Mouse (Mus musculus) forelimb bud, embryonic 11.5 days (tissue): ENCODE measurements around the gene Tas1r2.

Experiments used
- DNase-seq: peaks from one replicate; pipeline ENCODE4 v3.0.0-alpha.2; 2012; ENCODE audit warnings: low read depth, low spot score

Tas1r2 gene

GRCm38 (mm10) chr4:139638356-139638755 lies 15.0 kb upstream of the Tas1r2 start:
- DNase-seq: no peak

DNA sequence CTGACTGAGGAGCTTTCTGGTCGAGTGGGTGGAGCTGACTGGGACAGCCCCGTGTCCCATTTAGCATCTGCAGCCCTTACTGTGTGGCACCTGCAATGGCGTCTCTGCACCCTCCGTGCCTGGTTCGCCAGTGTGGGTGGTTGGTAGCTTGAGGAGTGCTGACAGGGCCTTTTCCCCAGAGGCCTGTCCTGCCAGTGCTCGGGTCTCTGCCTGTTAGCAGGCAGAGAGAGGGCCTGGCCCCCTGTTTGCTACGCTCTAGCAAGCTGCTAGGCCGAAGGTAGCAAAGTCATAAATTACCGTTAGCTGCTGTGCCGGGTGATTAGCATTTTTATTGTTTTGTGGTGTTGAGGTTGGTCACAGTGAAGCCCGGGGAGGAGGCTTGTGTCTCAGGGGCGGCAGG lies 13.5 kb upstream of the Tas1r2 start:
- DNase-seq: peak; percentile 31

- no peak for DNase-seq
Observed at GRCm38 (mm10) chr4:139640333-139640732, 13.0 kb upstream of the Tas1r2 start.

DNA sequence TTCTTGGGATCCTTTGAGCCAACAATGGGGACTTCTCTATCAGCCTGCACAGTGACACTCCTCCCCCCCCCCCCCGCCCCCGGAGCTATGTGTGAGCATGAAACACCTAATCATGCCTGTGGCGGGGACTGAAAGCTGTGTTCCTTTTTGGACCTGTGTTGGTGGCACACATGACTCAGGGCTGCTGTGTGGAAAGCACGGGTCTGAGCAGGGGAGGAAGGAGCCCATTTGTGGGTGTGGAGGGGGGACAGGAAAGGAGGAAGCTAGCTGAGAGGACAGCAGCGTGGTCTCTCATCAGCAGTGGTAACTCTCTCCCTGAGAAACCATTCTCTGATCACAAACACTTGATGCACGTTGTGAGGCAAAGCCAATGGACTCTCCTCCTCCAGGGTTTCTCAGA lies 12.6 kb upstream of the Tas1r2 start:
- DNase-seq: no peak

DNA sequence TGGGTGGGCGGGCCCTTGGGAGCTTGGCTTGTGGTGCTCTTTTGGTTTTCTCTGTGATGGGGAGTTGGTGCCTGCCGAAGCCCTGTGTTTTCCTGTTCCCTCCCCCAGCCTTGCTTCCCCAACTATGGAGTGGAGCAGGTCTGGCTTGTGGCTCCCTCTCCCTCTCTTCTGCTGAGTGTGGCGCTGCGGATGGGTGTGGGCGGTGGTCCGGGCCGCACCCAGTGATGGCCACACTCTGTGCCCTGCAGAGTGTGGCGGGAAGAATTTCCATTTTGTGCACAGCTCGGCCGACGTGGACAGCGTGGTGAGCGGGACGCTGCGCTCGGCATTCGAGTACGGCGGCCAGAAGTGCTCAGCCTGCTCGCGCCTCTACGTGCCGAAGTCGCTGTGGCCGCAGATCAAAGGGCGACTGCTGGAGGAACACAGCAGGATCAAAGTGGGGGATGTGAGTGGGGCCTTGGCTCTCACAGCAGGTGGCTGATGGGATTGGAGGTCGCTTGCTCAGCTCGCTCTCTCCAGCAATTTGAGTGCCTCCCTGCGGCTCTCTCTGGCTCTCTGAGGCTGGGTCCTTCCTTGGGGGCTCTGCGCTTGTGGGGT lies 11.4 kb upstream of the Tas1r2 start:
- DNase-seq: peak; percentile 51

GRCm38 (mm10) chr4:139643972-139644371 lies 9.4 kb upstream of the Tas1r2 start:
- peak; percentile 79 for DNase-seq

DNA sequence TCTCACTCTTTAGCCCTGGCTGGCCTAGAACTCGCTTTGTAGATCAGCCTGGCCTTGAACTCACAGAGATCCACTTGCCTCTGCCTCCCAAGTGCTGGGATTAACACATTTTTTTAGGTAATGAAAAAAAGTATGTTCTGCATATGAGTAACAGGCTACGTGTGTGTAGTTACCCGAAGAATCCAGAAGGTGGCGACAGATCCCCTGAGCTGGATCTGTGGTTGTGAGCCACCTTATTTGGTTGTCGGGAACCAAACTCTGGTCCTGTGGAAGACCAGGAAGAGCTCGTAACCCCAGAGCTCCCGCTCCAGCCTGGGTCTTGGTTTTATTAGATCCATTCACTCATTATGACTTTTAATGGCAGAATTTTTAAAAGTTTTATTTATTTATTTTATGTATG lies 6.4 kb upstream of the Tas1r2 start:
- DNase-seq: no peak

DNA sequence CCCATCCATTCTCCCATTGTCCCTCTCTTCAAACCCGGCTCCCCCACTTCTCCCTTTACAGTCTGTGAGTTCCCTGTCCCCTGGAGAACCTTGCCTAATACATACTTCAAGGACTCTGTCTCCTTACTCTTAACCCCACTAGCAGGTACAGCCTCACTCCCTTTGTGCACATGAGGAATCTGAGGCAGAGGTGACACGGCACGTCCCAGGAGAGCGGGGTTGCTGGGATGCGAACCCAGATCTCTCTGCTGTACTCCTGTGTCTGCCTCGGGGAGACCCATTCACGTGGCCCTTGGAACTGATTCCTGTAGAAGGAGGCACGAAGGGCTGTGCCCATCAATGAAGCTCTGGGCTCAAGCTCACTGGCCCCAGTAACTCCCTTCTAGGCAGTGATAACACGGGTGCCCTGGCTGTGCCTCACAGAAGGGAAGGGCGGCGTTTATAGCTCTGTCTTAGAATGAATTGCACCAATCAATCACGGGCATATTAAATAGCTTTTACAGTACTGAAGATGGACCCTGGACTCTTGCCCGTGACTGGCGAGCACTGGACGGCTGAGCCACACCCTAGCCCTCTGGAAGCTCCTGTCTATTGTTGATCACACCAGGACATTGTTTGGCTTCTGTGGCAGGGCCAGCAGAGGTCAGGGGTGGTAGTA lies 3.1 kb upstream of the Tas1r2 start:
- DNase-seq: no peak

DNA sequence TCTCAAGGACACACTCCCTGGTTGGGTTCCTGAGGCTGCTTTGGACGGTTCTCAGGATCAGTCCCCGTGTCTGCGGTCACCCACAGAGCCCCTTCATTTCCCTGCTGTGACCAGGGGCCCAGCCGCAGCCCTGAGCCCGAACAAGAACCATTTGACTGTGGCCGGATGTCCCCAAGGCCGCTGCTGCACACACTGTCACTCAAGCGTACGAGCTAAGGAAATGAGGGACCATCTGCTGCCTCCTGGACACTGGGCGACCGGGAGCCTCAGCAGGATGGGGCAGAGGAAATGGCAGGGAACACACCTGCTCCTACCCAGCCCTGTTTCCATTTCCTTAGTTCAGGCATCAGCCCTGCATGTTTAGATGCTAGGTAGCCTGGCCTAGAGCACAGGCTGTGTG lies 2.4 kb upstream of the Tas1r2 start:
- no peak for DNase-seq

- no peak for DNase-seq
Observed at GRCm38 (mm10) chr4:139661897-139662296, 8.6 kb downstream of the Tas1r2 start.

GRCm38 (mm10) chr4:139667632-139668031 lies 14.3 kb downstream of the Tas1r2 start:
- DNase-seq: no peak

DNA sequence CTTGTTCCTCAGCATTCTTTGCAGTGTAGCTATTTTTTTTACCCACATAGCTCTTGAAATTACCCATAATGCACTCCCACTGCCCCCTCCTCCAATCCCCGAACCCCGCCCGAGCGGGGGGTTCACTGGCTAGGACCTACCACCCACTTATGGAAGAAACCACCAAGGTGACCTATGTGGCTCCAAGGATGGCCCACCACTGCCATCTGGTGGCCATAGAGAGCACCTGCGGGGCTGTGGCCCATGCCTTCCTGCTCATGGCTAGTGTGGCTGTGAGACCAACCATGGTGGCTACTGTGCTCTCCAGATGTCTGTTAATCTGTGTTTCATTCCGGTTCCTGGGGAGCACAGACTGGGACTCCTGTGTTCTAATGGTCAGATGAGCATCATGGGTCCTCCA lies 16.5 kb downstream of the Tas1r2 start:
- peak; percentile 58 for DNase-seq

- DNase-seq: peak; percentile 7
Observed at GRCm38 (mm10) chr4:139675696-139676095, 22.4 kb downstream of the Tas1r2 start.

GRCm38 (mm10) chr4:139683728-139684638 lies 30.6 kb downstream of the Tas1r2 start:
- no peak for DNase-seq

DNA sequence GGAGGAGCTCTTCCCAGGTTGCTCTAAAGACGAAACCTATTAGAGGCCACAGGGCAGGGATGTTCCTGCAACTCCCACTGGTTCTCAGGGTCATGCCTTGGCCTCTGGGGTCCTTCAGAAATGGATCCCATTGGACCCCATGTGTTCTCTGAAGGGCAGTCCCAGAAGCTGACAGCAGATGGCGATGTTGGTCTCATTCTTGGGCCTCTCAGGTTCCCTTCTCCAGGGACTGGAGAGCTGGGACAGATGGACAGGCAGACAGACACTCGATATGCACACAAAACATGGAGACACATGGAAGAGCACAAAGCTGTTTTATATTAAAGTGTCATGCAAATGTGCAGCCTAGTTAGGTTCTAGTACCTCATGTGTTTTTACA lies 31.3 kb downstream of the Tas1r2 start:
- peak; percentile 71 for DNase-seq

GRCm38 (mm10) chr4:139688058-139688457 lies 34.7 kb downstream of the Tas1r2 start:
- no peak for DNase-seq

DNA sequence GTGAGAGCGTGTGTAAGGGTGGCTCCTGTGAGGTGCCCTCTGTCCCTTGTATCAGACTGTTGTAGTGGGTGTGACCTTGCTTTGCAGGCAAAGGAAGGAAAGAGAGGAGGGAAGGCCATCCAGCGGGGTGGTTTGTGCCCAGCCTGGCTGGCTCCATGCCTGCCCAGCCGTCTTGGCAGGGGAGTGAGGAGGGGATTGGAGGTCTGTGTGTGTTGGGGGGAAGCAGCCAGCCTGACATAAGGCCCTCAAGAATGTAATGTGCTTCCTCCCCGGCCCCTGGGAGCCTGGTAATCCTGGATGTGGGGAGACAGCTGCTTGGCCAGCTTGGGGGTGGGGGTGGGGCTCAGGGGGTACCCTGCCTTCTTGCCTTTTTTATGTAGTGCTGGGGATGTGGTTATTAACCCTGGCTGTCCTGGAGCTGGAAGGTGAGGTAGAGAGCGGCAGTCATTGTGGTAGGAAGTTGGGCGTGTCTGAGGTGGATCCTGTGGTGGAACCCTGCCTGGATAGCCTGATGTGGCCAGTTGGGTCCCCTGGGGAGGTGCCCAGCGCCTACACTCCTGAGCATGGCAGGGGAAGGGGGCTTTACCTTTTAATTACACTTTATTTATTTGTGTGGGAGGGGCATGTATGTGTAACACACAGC lies 36.4 kb downstream of the Tas1r2 start:
- DNase-seq: no peak

GRCm38 (mm10) chr4:139693315-139693714 lies 40.0 kb downstream of the Tas1r2 start:
- no peak for DNase-seq

DNA sequence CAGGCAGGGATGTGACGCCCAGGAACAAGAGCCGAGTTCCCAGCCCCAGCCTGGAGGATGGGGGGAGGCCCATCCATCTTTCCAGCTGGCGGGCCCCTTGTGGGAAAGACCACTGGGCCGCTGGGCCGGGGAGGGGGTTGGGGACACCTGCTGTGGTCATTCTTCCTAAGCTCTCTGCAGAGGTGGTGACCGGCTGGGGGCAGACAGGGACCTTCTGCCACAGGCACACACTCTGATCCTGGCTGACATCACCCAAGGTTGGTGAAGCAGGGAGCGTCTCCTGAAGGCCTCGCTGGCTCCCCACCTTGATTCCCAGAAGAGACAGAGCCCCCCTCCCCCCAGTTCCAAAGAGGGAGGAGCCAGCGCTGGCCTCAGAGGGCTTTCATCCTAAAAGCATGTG lies 44.4 kb downstream of the Tas1r2 start:
- DNase-seq: no peak

- DNase-seq: no peak
Observed at GRCm38 (mm10) chr4:139698602-139699001, 45.3 kb downstream of the Tas1r2 start.

GRCm38 (mm10) chr4:139702914-139703313 lies 49.6 kb downstream of the Tas1r2 start:
- no peak for DNase-seq

DNA sequence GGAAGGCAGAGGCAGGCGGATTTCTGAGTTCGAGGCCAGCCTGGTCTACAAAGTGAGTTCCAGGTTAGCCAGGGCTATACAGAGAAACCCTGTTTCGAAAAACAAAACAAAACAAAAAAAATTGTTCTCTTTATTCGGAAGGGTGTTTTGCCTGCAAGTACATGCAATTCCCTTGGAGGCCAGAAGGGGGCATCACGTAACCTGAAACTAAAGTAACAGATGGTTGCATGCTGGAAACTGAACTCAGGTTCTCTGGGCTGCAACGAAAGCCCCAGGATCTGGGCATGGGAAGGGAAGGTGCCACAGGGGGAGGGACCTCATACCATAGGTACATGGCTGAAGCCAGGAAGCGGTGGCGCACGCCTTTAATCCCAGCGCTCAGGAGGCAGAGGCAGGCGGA lies 50.1 kb downstream of the Tas1r2 start:
- DNase-seq: no peak
